Mouse (Mus musculus) forebrain, embryonic 11.5 days (tissue): ENCODE measurements at regions not wholly inside any gene's neighbourhood (a gene's known extent, or its start where the extent isn't known, plus 50 kb on each side); places are given as distances from the start of the nearest gene placed in this dataset.
A peak's percentile ranks its signal among the peaks of the same experiment; 100 is the strongest.

ENCODE experiments used
- ATAC-seq: fragments of 200-750 bp; cut with Nextera tagmentation; replicated peaks from 2 replicates; pipeline ENCODE4 v1.8.0; 2017; ENCODE audit warnings: moderate TSS enrichment; ENCODE audit not compliant: low FRiP score
- DNase-seq: peaks from one replicate; pipeline ENCODE4 v3.0.0-alpha.2; 2017; ENCODE audit warnings: low spot score
- H3K27ac ChIP-seq: fragments of 300-500 bp; sonication (generic); 2 replicates; pipeline ENCODE4 v1.5.1; 2014; ENCODE audit warnings: low read depth, low read length
- H3K27me3 ChIP-seq: fragments of 300-500 bp; sonication (generic); 2 replicates; pipeline ENCODE4 v1.6.1; 2014; ENCODE audit warnings: mild to moderate bottlenecking, low read length, mixed read lengths; ENCODE audit not compliant: control insufficient read depth, insufficient read depth
- H3K36me3 ChIP-seq: fragments of 300-500 bp; sonication (generic); 2 replicates; pipeline ENCODE4 v1.6.1; 2014; ENCODE audit warnings: mild to moderate bottlenecking, low read length, moderate library complexity, mixed read lengths; ENCODE audit not compliant: control insufficient read depth, insufficient read depth
- H3K4me1 ChIP-seq: fragments of 300-500 bp; sonication (generic); replicated peaks from 2 replicates; pipeline ENCODE4 v1.6.1; 2014; ENCODE audit warnings: low read length, mixed read lengths; ENCODE audit not compliant: control insufficient read depth, insufficient read depth
- H3K4me2 ChIP-seq: fragments of 300-500 bp; sonication (generic); 2 replicates; pipeline ENCODE4 v1.6.1; 2014; ENCODE audit warnings: low read depth, mild to moderate bottlenecking, low read length, moderate library complexity, mixed read lengths; ENCODE audit not compliant: severe bottlenecking
- H3K4me3 ChIP-seq: fragments of 300-500 bp; sonication (generic); 2 replicates; pipeline ENCODE4 v1.5.1; 2014; ENCODE audit warnings: low read depth, low read length
- H3K9ac ChIP-seq: fragments of 300-500 bp; sonication (generic); 2 replicates; pipeline ENCODE4 v1.6.1; 2014; ENCODE audit warnings: low read length
- H3K9me3 ChIP-seq: fragments of 300-500 bp; sonication (generic); 2 replicates; pipeline ENCODE4 v1.6.1; 2016; ENCODE audit warnings: low read length, mixed read lengths; ENCODE audit not compliant: control insufficient read depth
- whole genome bisulfite sequencing: fragments of 180-500 bp; shearing (Covaris S2); extraction: QIAGEN DNeasy Blood & Tissue Kit; methylation state at CpG from one replicate; pipeline ENCODE4 v1.1.7; 2014; 5-methylcytosine and 5-hydroxymethylcytosine counted together

- DNase-seq (no peak), ATAC-seq (no peak)
- no peaks in the 10 kb centered on the region for H3K36me3 ChIP-seq
- 0 out of 2 replicates have a peak overlapping the region, but pooled peaks have one; percentile 63 for H3K27ac ChIP-seq
- H3K4me1 ChIP-seq: no peaks in the 10 kb centered on the region; the same call in 1 of the 2 replicates
- no peak overlapping the region for H3K4me2 ChIP-seq
- no peaks in the 10 kb centered on the region for H3K27me3 ChIP-seq
- H3K9me3 ChIP-seq: no peaks in the 10 kb centered on the region
- H3K9ac ChIP-seq: no peak overlapping the region
- H3K4me3 ChIP-seq: no peak overlapping the region
These were observed 425.5 kb upstream of the Gm5150 start for GRCm38 (mm10) chr3:16431819-16432115.

GRCm38 (mm10) chr3:16431082-16431818, 425.0 kb upstream of the Gm5150 start:
- peak overlapping the region; percentile 63 for H3K27ac ChIP-seq
- H3K4me3 ChIP-seq: no peak overlapping the region
- no peak overlapping the region for H3K4me2 ChIP-seq
- DNase-seq (peak; percentile 54), ATAC-seq (peak; percentile 88)
- H3K9me3 ChIP-seq: no peaks in the 10 kb centered on the region
- 11% methylated on average over 3 of the region's 3 CpGs for WGBS
- no peaks in the 10 kb centered on the region; the same call in 1 of the 2 replicates for H3K4me1 ChIP-seq
- H3K9ac ChIP-seq: no peak overlapping the region
- H3K36me3 ChIP-seq: no peaks in the 10 kb centered on the region
- no peaks in the 10 kb centered on the region for H3K27me3 ChIP-seq
